Mouse (Mus musculus) stomach, postnatal 0 days (tissue): ENCODE results near the gene Pop5.

Source experiments
- CTCF ChIP-seq: IDR thresholded peaks from 2 replicates; pipeline ENCODE4 v1.5.1; 2016; ENCODE audit warnings: antibody characterized with exemption, low read depth, mild to moderate bottlenecking, moderate library complexity
- EP300 ChIP-seq: optimal IDR thresholded peaks from 2 replicates; pipeline ENCODE3; 2016; ENCODE audit warnings: antibody characterized with exemption

- TF ChIP-seq EP300 (no peak), CTCF (no peak)
These were observed 23.2 kb upstream of the Pop5 start for GRCm38 (mm10) chr5:115212451-115212850.
